Mouse (Mus musculus) limb, embryonic 12.5 days (tissue): ENCODE measurements around the gene Lgals9. TPM values are rescaled to one million over a fixed set of nuclear protein-coding genes. Genes with fewer than 3 reads are reported as not detected.
A peak's percentile ranks its signal among the peaks of the same experiment; 100 is the strongest.

Source experiments
- ATAC-seq: fragments of 200-750 bp; cut with Nextera tagmentation; 2 replicates; pipeline ENCODE4 v1.8.0; 2017; ENCODE audit warnings: low read depth, moderate TSS enrichment; ENCODE audit not compliant: insufficient number of reproducible peaks, insufficient read depth, low FRiP score, low TSS enrichment
- H3K27ac ChIP-seq: fragments of 300-500 bp; sonication (generic); 2 replicates; pipeline ENCODE4 v1.5.1; 2016; ENCODE audit warnings: mild to moderate bottlenecking, moderate library complexity
- H3K27me3 ChIP-seq: fragments of 300-500 bp; sonication (generic); 2 replicates; pipeline ENCODE4 v1.6.1; 2016; ENCODE audit warnings: mild to moderate bottlenecking, moderate library complexity
- H3K36me3 ChIP-seq: fragments of 300-500 bp; sonication (generic); 2 replicates; pipeline ENCODE4 v1.6.1; 2016; ENCODE audit warnings: mild to moderate bottlenecking, moderate library complexity
- H3K4me1 ChIP-seq: fragments of 300-500 bp; sonication (generic); replicated peaks from 2 replicates; pipeline ENCODE4 v1.6.1; 2016
- H3K4me2 ChIP-seq: fragments of 300-500 bp; sonication (generic); 2 replicates; pipeline ENCODE4 v1.6.1; 2016; ENCODE audit warnings: mild to moderate bottlenecking, moderate library complexity
- H3K4me3 ChIP-seq: fragments of 300-500 bp; sonication (generic); replicated peaks from 2 replicates; pipeline ENCODE4 v1.5.1; 2016; ENCODE audit warnings: mild to moderate bottlenecking
- H3K9ac ChIP-seq: fragments of 300-500 bp; sonication (generic); replicated peaks from 2 replicates; pipeline ENCODE4 v1.6.1; 2016; ENCODE audit warnings: mild to moderate bottlenecking, moderate library complexity
- H3K9me3 ChIP-seq: fragments of 300-500 bp; sonication (generic); 2 replicates; pipeline ENCODE4 v1.6.1; 2016; ENCODE audit warnings: mild to moderate bottlenecking, moderate library complexity
- WGBS: fragments of 180-500 bp; shearing (Covaris S2); methylation state at CpG from one replicate; pipeline ENCODE4 v1.1.7; 2016; 5-methylcytosine and 5-hydroxymethylcytosine counted together
- polyA plus RNA-seq: library from polyadenylated mRNA; unstranded; fragments of >200 nt; fragmentation: Nextera tagmentation; extraction: Ambion mirVana; gene quantifications from 2 replicates; pipeline ENCODE4 v1.2.1, GENCODE M21; 2016

The Lgals9 gene
- polyA plus RNA-seq, 1 experiment from 2014 or later: 4.1 TPM

DNA sequence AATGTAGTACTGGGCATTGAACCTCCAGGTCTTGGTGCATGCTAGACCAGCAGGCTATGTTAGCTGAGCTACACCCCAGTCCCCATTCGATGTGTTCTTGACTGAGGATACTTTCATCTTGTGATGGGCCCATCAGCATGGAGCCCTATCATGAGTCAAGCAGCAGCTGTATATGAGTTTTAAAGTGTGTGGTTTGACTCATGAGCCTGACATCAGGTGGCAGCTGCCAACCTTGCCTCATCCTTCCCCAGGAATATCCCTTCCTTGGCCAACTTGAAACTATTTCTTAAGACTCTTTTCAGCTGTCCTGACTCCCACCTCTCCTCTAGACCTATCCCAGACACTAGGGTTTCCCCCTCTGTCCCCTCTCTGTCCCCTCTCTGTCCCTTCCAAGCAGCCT is 41.7 kb downstream of the Lgals9 start:
- Histone ChIP-seq H3K9ac (no peak overlapping the region), H3K36me3 (no peaks in the 10 kb centered on the region), H3K27ac (no peak overlapping the region), H3K4me2 (no peak overlapping the region), H3K27me3 (no peaks in the 10 kb centered on the region), H3K4me3 (no peak overlapping the region), H3K9me3 (no peaks in the 10 kb centered on the region), H3K4me1 (no peaks in the 10 kb centered on the region)
- ATAC-seq: no peak
- WGBS: 79% methylated on average over 1 of the region's 1 CpGs

DNA sequence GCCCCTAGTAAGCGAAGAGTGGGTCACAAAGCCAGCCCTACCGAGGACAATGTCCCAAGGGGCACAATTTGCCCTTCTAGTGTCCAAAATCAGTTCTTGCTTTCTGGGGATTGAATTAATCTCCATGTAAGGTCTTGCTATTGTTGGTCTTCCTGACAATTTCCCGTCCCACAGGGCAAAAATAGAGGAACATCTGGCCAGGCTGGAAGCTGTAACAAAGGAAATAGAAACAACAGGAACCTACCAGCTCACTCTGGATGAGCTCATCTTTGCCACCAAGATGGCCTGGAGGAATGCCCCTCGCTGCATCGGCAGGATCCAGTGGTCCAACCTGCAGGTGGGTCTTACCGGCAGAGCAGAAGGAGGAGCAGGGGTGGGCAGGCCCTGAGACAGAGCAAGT is 49.6 kb downstream of the Lgals9 start:
- Histone ChIP-seq H3K27ac (no peak overlapping the region), H3K27me3 (no peaks in the 10 kb centered on the region), H3K9me3 (no peaks in the 10 kb centered on the region), H3K4me1 (no peaks in the 10 kb centered on the region), H3K9ac (no peak overlapping the region), H3K4me2 (no peak overlapping the region), H3K4me3 (no peak overlapping the region), H3K36me3 (no peaks in the 10 kb centered on the region)
- WGBS: 90% methylated on average over 6 of the region's 6 CpGs
- ATAC-seq: no peak

DNA sequence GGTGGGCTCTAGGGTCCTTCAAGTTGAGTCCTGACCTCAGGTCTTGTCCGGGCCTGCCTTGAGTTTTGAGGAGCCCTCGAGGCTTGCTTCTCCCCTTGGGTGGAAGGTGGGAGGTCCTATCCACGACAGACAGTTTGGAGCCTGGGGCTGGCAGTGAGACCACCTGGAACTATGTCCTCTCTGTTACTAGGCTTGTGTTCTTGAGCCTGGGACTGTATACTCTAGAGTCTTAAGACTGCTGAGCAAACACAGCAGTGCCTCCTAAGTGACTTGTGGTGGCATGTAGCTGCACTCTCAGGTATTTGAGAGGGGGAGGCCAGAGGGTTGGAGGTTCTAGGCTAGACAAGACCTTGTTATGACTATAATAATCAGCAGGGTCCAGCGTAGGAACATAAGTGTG is 50.0 kb downstream of the Lgals9 start:
- WGBS: 75% methylated on average over 4 of the region's 4 CpGs
- Histone ChIP-seq H3K4me3 (no peak overlapping the region), H3K27ac (no peak overlapping the region), H3K9me3 (no peaks in the 10 kb centered on the region), H3K27me3 (no peaks in the 10 kb centered on the region), H3K9ac (no peak overlapping the region), H3K4me2 (no peak overlapping the region), H3K4me1 (no peaks in the 10 kb centered on the region), H3K36me3 (no peaks in the 10 kb centered on the region)
- no peak for ATAC-seq

DNA sequence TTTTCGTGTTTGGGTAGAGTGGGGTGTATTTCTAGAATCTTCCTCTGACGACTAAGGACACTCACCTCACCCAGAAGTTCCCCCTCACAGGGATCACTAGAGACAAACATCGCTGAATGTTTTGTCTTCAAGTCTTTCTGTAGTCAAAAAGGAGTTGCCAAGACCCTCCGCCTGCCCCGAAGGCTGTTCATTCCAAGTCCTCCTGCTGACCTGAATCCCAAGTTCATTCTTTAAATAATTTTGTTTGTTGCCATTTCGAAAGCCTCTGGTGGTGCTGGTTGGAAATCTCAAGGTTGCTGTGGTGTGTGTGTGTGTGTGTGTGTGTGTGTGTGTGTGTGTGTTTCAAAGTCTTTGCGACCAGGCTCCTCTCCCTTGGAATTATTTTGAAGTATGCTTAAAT is 50.4 kb downstream of the Lgals9 start:
- no peak for ATAC-seq
- Histone ChIP-seq H3K36me3 (no peaks in the 10 kb centered on the region), H3K9me3 (no peaks in the 10 kb centered on the region), H3K9ac (no peak overlapping the region), H3K4me1 (no peaks in the 10 kb centered on the region), H3K27me3 (no peaks in the 10 kb centered on the region), H3K4me3 (no peak overlapping the region), H3K4me2 (no peak overlapping the region), H3K27ac (no peak overlapping the region)
- 88% methylated on average over 7 of the region's 7 CpGs for WGBS

DNA sequence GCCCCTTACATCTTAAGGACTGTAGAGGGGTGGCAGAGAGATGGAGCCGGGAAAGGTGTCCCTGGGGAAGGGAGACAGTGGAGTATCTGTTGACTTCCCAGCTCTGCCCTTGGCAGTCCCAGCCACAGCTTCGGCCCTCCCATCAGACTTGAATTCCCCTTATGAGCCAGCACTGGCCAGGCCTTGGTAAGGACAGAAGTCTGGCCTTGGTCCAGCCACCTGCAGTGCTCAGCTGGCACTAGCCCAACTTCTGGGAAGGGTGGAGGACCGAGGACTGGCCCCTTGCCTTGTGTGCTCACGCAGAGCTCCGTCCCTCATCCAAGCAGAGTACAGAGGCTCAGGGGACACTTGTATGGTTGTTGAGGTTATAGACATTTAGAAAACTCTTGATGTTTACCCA is 55.4 kb downstream of the Lgals9 start:
- ATAC-seq: no peak
- H3K9ac ChIP-seq: no peak overlapping the region
- WGBS: 85% methylated on average over 5 of the region's 5 CpGs

DNA sequence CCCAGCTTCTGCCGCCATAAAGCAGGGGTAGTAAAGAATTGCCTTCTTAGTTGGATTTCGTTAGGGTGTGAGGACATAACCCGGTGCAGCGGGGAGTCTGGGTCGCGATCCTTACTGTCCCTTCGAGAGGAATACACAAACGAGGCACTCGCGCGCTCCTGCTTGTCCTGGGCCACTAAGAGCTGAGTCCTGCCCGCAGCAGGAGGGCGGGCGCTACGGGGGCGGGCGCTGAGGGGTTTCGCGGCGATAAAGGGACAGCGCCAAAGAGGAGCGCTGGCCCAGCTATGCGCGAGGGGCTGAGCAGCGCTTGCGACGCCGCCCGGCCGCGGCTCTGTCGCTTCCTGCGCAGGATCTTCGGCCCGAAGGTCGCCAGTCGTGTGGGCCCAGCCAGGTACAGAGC is 59.8 kb downstream of the Lgals9 start:
- Histone ChIP-seq H3K27me3 (peaks cover 53% of the 10 kb centered on the region), H3K4me1 (peaks cover 17% of the 10 kb centered on the region), H3K9me3 (no peaks in the 10 kb centered on the region), H3K4me3 (peak overlapping the region; percentile 41), H3K27ac (no peak overlapping the region), H3K4me2 (peak overlapping the region; percentile 64), H3K36me3 (no peaks in the 10 kb centered on the region), H3K9ac (peak overlapping the region; percentile 42)
- ATAC-seq: no peak
- WGBS: under 1% methylated on average over 37 of the region's 37 CpGs

More for the DNA sequence above, 55.4 kb downstream of the Lgals9 start:
- peaks cover 29% of the 10 kb centered on the region for H3K27me3 ChIP-seq
- no peak overlapping the region for H3K4me2 ChIP-seq
- no peaks in the 10 kb centered on the region for H3K36me3 ChIP-seq
- H3K27ac ChIP-seq: no peak overlapping the region
- H3K9me3 ChIP-seq: no peaks in the 10 kb centered on the region
- no peak overlapping the region for H3K4me3 ChIP-seq
- H3K4me1 ChIP-seq: peaks cover 9% of the 10 kb centered on the region

DNA sequence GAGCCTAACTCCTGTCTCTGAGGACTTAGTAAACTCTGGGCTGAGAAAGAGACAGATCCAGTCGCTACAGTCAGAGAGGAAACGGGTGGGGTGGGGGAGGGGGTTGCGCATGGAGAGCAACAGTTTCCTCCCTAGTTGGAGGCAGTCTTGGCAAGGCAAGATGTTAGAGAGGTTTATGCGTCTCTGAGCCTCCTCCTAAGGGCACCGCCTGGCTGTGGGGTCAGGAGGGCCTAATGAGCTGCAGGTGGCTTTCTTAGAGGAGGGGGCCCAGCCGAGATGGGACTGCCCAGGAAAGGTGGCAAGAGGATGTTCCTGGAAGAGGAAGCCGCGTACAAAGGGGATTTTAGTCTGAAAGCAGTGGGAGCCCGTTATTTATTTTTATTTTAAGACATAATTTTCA is 60.6 kb downstream of the Lgals9 start:
- Histone ChIP-seq H3K9me3 (no peaks in the 10 kb centered on the region), H3K4me1 (peaks cover 17% of the 10 kb centered on the region), H3K9ac (no peak overlapping the region), H3K36me3 (no peaks in the 10 kb centered on the region), H3K4me3 (no peak overlapping the region), H3K27ac (no peak overlapping the region), H3K4me2 (no peak overlapping the region), H3K27me3 (peaks cover 53% of the 10 kb centered on the region)
- ATAC-seq: no peak
- 5% methylated on average over 9 of the region's 9 CpGs for WGBS

DNA sequence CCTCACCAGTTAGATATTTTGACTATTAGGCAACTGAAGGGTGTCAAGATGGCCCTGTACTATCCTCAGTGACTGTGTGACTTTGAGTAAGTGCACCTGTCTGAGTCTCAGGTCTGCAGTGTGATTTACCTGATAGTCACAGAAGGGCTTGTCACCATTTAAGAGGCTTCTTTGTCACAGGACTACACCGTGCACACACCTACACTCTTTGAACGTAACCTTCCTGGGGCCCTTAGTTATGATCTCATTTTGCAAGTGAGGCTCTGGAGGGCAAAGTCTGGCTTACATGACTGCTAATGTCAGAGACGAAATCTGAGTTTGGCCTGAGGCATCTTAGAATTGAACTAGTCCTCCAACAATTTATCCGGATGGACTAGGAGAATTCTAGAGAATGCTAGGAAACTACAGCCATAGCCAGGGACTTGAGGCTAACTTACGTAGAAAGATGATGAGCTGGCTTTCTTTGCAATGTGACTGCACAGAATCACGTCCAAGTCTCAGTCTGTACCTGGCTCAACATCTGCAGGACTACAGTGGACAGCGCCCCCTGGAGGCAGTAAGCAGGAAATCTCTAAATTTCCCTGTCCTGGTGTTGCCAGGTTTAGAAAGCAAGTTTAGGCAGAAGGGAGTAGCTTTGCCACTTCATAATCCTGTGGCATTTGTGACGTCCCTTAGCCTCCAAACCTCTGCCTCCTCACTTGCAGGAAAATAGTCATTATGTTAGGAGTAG is 61.9 kb downstream of the Lgals9 start:
- WGBS: 39% methylated on average over 8 of the region's 8 CpGs
- Histone ChIP-seq H3K4me1 (peaks cover 17% of the 10 kb centered on the region), H3K36me3 (no peaks in the 10 kb centered on the region), H3K4me2 (no peak overlapping the region), H3K27ac (no peak overlapping the region), H3K9me3 (no peaks in the 10 kb centered on the region), H3K9ac (no peak overlapping the region), H3K27me3 (peaks cover 56% of the 10 kb centered on the region), H3K4me3 (no peak overlapping the region)
- ATAC-seq: no peak

DNA sequence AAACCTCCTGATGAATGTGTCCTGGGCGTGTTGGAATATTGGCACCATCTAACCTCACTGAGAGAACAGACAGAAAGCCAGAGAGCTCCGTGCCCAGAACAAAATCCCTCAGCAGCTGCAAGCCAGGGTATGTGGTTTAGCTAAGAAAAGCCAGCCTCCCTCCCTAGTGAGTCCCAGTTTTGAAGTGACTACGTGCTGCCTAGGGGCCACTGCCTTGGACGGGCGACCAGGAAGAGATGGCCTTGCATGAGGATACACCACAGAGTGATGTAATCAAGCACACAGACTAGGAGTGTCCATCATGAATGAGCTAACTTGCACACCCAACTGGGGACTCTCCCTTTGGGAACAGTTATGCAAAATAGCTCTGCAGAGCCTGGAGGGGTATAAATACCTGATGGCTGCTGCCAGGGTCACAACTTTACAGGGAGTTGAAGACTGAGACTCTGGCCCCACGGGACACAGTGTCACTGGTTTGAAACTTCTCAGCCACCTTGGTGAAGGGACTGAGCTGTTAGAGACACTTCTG is 64.3 kb downstream of the Lgals9 start, which contains the start of gene Nos2:
TSS of gene Nos2 (plus strand) at position 377 of the 529 bp plus-strand sequence.
- H3K27me3 ChIP-seq: peaks cover 39% of the 10 kb centered on the region
- 55% methylated on average over 6 of the region's 6 CpGs for WGBS
- no peaks in the 10 kb centered on the region for H3K9me3 ChIP-seq
- H3K9ac ChIP-seq: no peak within 1 kb of the TSS
- no peaks in the 10 kb centered on the region for H3K36me3 ChIP-seq
- peaks cover 17% of the 10 kb centered on the region for H3K4me1 ChIP-seq
- H3K4me3 ChIP-seq: no peak within 1 kb of the TSS
- no peak within 1 kb of the TSS for H3K4me2 ChIP-seq
- ATAC-seq: no peak
- no peak within 1 kb of the TSS for H3K27ac ChIP-seq

DNA sequence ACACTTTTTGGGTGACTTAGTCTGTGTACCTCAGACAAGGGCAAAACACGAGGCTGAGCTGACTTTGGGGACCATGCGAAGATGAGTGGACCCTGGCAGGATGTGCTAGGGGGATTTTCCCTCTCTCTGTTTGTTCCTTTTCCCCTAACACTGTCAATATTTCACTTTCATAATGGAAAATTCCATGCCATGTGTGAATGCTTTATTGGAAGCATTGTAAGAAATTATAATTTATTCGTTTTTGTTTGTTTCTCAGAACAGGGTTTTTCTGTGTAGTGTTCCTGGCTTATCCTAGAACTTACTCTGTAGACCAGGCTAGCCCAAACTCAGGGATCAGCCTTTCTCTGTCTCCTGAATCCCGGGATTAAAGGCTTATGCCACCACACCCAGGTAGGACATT is 65.0 kb downstream of the Lgals9 start:
- no peak overlapping the region for H3K9ac ChIP-seq
- no peak overlapping the region for H3K4me3 ChIP-seq
- no peak for ATAC-seq
- no peaks in the 10 kb centered on the region for H3K9me3 ChIP-seq
- H3K4me1 ChIP-seq: peaks cover 12% of the 10 kb centered on the region
- no peak overlapping the region for H3K27ac ChIP-seq
- 75% methylated on average over 4 of the region's 4 CpGs for WGBS
- no peak overlapping the region for H3K4me2 ChIP-seq
- H3K36me3 ChIP-seq: no peaks in the 10 kb centered on the region
- H3K27me3 ChIP-seq: peaks cover 31% of the 10 kb centered on the region

DNA sequence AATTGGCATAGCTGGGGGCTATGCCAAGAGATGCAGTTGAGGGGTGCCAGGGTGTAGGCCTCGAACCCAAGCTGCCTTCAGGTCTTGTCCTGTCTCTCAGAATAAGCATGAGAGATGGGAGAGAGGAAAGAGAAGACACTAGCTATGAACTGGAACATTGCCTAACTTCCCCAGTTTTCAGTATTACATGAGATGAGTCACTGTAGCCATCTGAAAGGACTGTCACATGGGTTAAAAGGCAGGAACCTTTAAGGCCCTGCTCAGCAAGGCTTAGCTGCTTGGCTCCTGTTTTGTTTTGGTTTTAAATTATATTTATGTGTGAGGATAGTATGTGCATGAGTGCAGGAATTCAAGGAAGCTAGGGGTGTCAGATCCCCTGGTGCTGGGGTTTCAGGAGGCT is 68.3 kb downstream of the Lgals9 start:
- H3K4me1 ChIP-seq: no peaks in the 10 kb centered on the region
- no peak overlapping the region for H3K4me3 ChIP-seq
- H3K27me3 ChIP-seq: 0 out of 2 replicates have a peak, but pooled peaks cover 3% of the 10 kb centered on the region
- no peaks in the 10 kb centered on the region for H3K36me3 ChIP-seq
- no peak overlapping the region for H3K9ac ChIP-seq
- no peak overlapping the region for H3K27ac ChIP-seq
- H3K9me3 ChIP-seq: no peaks in the 10 kb centered on the region
- no peak for ATAC-seq
- WGBS: 84% methylated on average over 1 of the region's 1 CpGs
- H3K4me2 ChIP-seq: no peak overlapping the region

DNA sequence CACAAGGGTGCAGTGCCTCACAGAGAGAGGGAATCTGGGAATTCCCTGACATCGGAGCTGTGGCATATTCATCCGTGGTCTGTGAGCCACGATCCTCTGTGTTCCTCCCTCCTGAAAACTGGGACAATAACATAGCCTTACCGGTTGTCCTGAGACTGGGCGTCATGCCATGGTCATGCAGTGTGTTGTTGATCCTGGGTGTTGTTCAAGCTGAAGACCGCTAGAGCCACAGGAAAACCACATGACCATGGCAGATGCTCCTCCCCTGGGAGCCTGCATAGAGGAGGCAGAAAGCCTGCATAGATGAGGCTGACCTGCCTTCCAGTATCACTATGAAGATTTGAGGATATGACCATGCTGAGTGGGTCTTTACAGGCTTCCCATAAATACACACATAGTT is 69.3 kb downstream of the Lgals9 start:
- Histone ChIP-seq H3K27ac (no peak overlapping the region), H3K36me3 (no peaks in the 10 kb centered on the region), H3K4me3 (no peak overlapping the region), H3K4me2 (no peak overlapping the region), H3K9ac (no peak overlapping the region), H3K9me3 (no peaks in the 10 kb centered on the region), H3K4me1 (no peaks in the 10 kb centered on the region), H3K27me3 (0 out of 2 replicates have a peak, but pooled peaks cover 3% of the 10 kb centered on the region)
- 88% methylated on average over 6 of the region's 6 CpGs for WGBS
- no peak for ATAC-seq
